Mouse (Mus musculus) midbrain, postnatal 0 days (tissue): Measurements from ENCODE around the gene Dgkg. TPM values are rescaled to one million over a fixed set of nuclear protein-coding genes. Genes with fewer than 3 reads are reported as not detected.

Experiments used
- ATAC-seq: fragments of 200-750 bp; cut with Nextera tagmentation; 2 replicates; pipeline ENCODE4 v1.8.0; 2017; ENCODE audit warnings: moderate number of reproducible peaks, mild to moderate bottlenecking, moderate TSS enrichment, moderate library complexity; ENCODE audit not compliant: low FRiP score
- DNase-seq: peaks from one replicate; pipeline ENCODE4 v3.0.0-alpha.2; 2015; ENCODE audit warnings: low spot score
- H3K27ac ChIP-seq: fragments of 300-500 bp; sonication (generic); 2 replicates; pipeline ENCODE4 v1.5.1; 2014; ENCODE audit warnings: low read depth, mild to moderate bottlenecking, low read length, mixed read lengths
- H3K27me3 ChIP-seq: fragments of 300-500 bp; sonication (generic); 2 replicates; pipeline ENCODE4 v1.6.1; 2014; ENCODE audit warnings: low read length, control low read depth, mixed read lengths; ENCODE audit not compliant: insufficient read depth
- H3K36me3 ChIP-seq: fragments of 300-500 bp; sonication (generic); 2 replicates; pipeline ENCODE4 v1.6.1; 2014; ENCODE audit warnings: low read length, control low read depth, mixed read lengths; ENCODE audit not compliant: insufficient read depth
- H3K4me1 ChIP-seq: fragments of 300-500 bp; sonication (generic); 2 replicates; pipeline ENCODE4 v1.6.1; 2014; ENCODE audit warnings: mild to moderate bottlenecking, control low read depth, antibody characterized with exemption, low read length, mixed read lengths; ENCODE audit not compliant: insufficient read depth
- H3K4me2 ChIP-seq: fragments of 300-500 bp; sonication (generic); 2 replicates; pipeline ENCODE4 v1.6.1; 2014; ENCODE audit warnings: low read depth, mild to moderate bottlenecking, low read length, mixed read lengths; ENCODE audit not compliant: poor library complexity, severe bottlenecking
- H3K4me3 ChIP-seq: fragments of 300-500 bp; sonication (generic); 2 replicates; pipeline ENCODE4 v1.5.1; 2014; ENCODE audit warnings: low read depth, mild to moderate bottlenecking, low read length, moderate library complexity
- H3K9ac ChIP-seq: fragments of 300-500 bp; sonication (generic); replicated peaks from 2 replicates; pipeline ENCODE4 v1.6.1; 2014; ENCODE audit warnings: mild to moderate bottlenecking, low read length, moderate library complexity, mixed read lengths; ENCODE audit not compliant: poor library complexity, severe bottlenecking
- H3K9me3 ChIP-seq: fragments of 300-500 bp; sonication (generic); 2 replicates; pipeline ENCODE4 v1.6.1; 2016; ENCODE audit warnings: low read length, control low read depth
- CTCF ChIP-seq: IDR thresholded peaks from 2 replicates; pipeline ENCODE4 v1.5.1; 2016; ENCODE audit warnings: antibody characterized with exemption, mild to moderate bottlenecking
- WGBS: fragments of 180-500 bp; shearing (Covaris S2); extraction: QIAGEN DNeasy Blood & Tissue Kit; methylation state at CpG from one replicate; pipeline ENCODE4 v1.1.7; 2014; 5-methylcytosine and 5-hydroxymethylcytosine counted together
- polyA plus RNA-seq: library from polyadenylated mRNA; unstranded; fragments of >200 nt; fragmentation: Nextera tagmentation; extraction: Ambion mirVana; gene quantifications from 2 replicates; pipeline ENCODE4 v1.2.1, GENCODE M21; 2015
- total RNA-seq: library from RNA; depleted of rRNA; stranded (reverse); fragments of >200 nt; gene quantifications from 2 replicates; pipeline ENCODE4 v1.2.3, GENCODE M21; 2014

The Dgkg gene
- total and polyA plus RNA-seq, 2 experiments from 2014 or later, result 5.5 to 8.2 TPM

DNA sequence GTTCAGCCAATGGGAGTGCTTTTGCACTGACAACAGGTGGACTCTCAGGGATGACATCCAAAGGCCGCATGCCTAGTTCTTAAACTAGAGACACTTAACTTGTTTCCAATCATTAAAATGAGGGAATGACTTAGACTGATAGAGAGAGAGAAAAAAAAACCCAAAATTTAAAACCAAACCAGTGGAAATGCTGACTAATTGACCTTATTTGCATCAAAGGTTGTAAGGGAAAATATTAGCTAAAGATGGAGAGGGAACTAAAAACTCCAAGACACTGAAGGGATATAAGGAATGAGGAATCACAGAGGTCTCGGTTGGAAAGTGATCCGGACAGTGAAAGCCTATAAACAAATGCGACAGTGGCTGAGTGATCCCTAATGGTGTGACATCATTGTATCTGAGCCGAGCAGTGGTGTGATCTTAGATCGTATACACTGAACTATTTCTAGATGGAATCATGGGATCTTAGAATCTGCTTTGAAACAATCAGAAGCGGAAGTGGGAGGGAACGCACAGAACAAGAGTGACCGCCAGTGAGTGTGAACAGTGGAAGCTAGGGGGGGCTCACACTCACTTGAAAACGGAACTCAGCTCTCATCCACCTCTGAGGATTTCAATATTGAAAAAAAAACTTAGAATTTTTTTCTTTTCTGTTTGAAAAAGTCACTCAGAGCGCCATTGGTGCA is 70.7 kb downstream of the Dgkg start:
- 88% methylated on average over 11 of the region's 11 CpGs for WGBS
- no peaks in the 10 kb centered on the region for H3K4me1 ChIP-seq
- H3K9ac ChIP-seq, result no peak overlapping the region
- H3K27ac ChIP-seq, result no peak overlapping the region
- no peak overlapping the region for H3K4me3 ChIP-seq
- no peaks in the 10 kb centered on the region for H3K27me3 ChIP-seq
- no peak for TF ChIP-seq CTCF
- no peak overlapping the region for H3K4me2 ChIP-seq
- H3K36me3 ChIP-seq, result no peaks in the 10 kb centered on the region
- DNase-seq (no peak), ATAC-seq (no peak)
- no peaks in the 10 kb centered on the region for H3K9me3 ChIP-seq

DNA sequence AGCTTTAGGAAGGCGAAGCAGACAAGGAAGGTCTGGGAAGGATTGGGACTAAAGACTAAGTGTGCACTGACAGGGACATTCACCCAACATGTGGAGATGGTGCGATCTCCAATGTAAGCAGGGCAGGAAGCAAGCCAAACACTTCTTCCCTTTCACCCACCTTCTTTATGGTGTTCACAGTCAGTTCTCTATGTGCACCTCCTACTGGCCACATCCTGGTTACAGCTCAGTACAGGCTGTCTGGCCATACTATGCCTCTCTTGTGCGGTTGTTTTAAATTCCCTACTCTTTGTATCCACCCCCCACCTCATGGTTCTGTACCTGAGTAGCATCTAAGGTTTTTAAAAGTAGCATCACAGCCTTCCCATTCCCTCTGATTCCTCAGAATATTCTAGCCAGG is 71.5 kb downstream of the Dgkg start:
- H3K36me3 ChIP-seq, result no peaks in the 10 kb centered on the region
- DNase-seq (no peak), ATAC-seq (no peak)
- no peak overlapping the region for H3K4me3 ChIP-seq
- H3K27me3 ChIP-seq, result no peaks in the 10 kb centered on the region
- H3K4me2 ChIP-seq, result no peak overlapping the region
- 0 out of 2 replicates have a peak, but pooled peaks have one; percentile 1 for TF ChIP-seq CTCF
- no peak overlapping the region for H3K9ac ChIP-seq
- WGBS, result 95% methylated on average over 3 of the region's 3 CpGs
- H3K4me1 ChIP-seq, result no peaks in the 10 kb centered on the region
- H3K27ac ChIP-seq, result no peak overlapping the region
- H3K9me3 ChIP-seq, result no peaks in the 10 kb centered on the region

DNA sequence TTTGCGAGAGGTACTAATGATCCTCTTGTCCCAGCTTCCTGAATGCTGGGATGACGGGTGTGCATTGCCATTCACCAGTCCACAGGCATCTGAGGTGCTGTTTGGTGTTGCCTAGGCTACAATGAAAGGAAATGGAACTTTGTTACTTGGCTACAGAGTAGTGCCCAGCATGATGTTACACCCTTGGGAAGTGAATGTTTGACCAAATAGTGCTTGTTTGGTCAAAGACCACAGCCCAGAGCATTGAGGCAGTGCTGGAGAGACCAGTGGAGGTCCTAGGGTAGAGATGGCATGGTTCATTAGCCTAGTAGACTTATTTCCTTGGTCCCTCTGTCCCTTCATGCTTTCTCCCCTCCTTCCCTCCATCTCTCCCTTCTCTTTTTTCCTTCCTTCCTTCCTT is 73.6 kb downstream of the Dgkg start:
- H3K4me3 ChIP-seq, result no peak overlapping the region
- H3K36me3 ChIP-seq, result no peaks in the 10 kb centered on the region
- TF ChIP-seq CTCF, result no peak
- WGBS, result 24% methylated on average over 2 of the region's 2 CpGs
- H3K9me3 ChIP-seq, result no peaks in the 10 kb centered on the region
- no peak overlapping the region for H3K4me2 ChIP-seq
- H3K27me3 ChIP-seq, result no peaks in the 10 kb centered on the region
- no peak overlapping the region for H3K9ac ChIP-seq
- H3K27ac ChIP-seq, result no peak overlapping the region
- H3K4me1 ChIP-seq, result no peaks in the 10 kb centered on the region
- no peak for DNase-seq
- no peak for ATAC-seq

DNA sequence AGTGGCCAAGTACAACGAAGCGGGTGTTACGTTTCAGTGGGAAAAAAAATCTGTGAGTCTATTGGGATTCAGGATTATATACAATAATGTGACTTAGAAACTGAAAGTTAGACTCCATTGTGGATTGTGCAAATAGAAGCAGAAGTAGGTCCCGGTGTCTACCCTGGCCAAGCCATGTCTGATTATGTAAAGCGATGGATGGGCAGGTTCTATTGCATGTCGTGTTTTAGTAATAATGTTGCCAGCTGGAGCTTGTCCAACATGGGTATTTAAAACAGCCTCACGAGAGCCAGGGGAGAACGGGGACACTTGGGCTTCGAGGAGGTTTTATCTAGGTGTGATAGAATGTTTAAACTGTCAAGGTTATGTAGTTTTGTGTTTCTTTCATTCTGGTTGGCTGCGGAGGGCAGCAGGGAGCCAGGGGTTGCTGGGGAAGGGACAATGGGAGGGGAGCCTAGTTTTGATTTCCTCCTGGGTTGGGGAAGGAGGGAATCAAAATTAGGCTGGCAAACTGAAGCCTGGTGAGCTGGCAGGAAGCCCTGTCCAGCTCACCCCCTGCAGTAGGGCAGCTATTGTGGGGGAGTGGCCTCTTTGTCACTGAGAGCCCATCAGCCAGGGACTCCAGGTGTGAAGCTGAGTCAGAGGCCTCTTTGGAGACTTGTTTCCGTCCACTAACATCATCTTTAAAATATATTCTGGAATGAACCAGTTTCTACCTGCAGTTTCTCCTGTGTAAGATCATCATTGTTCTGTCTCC is 74.7 kb downstream of the Dgkg start:
- no peaks in the 10 kb centered on the region for H3K36me3 ChIP-seq
- ATAC-seq, result no peak
- no peak overlapping the region for H3K4me2 ChIP-seq
- H3K27me3 ChIP-seq, result no peaks in the 10 kb centered on the region
- 49% methylated on average over 11 of the region's 11 CpGs for WGBS
- DNase-seq, result peak; percentile 14
- H3K4me3 ChIP-seq, result no peak overlapping the region
- no peak overlapping the region for H3K27ac ChIP-seq
- H3K9ac ChIP-seq, result no peak overlapping the region
- no peaks in the 10 kb centered on the region for H3K4me1 ChIP-seq
- TF ChIP-seq CTCF, result no peak
- H3K9me3 ChIP-seq, result no peaks in the 10 kb centered on the region

DNA sequence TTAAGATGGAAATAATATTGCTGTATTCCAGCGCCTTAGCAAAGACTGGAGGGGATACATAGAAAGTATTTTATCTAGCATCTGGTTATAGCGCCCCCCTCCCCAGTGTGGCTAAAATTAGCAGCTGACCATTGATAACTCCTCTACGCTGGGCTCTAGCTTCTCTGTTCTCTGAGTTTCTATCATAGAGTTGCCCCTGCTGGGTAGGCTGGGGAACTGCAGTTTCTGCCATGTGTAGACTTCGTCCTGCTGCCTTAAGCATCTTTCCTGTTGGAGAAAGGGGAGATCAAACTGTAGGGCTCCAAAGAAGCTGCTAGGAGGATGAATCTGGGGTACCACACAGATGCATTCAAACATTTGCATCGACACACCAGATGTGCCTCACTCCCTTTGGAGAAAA is 76.9 kb downstream of the Dgkg start:
- Histone ChIP-seq H3K27ac (no peak overlapping the region), H3K36me3 (no peaks in the 10 kb centered on the region), H3K4me3 (no peak overlapping the region), H3K4me1 (no peaks in the 10 kb centered on the region), H3K9ac (no peak overlapping the region), H3K9me3 (no peaks in the 10 kb centered on the region), H3K4me2 (no peak overlapping the region), H3K27me3 (no peaks in the 10 kb centered on the region)
- peak; percentile 63 for TF ChIP-seq CTCF
- WGBS, result 44% methylated on average over 5 of the region's 5 CpGs
- ATAC-seq (no peak), DNase-seq (peak; percentile 72)

DNA sequence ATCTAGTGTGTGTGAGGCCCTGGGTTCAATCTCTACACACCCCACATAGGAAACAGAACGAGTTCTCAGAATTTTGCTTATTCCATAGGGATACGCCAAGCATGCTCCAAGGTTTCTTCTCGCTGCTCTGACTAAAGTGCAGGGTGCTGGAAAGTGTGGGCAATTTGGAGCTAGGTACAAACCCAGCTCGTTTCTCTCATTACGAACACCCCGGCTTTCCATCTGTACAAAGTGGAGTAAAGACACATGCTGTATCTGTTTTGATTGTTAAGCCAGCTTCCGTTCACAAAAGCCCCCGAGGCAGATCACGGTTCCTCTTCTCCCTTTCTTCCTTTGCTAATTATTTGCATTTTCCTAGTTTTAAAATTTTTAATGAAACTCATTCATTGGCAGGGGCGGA is 78.1 kb downstream of the Dgkg start:
- no peaks in the 10 kb centered on the region for H3K9me3 ChIP-seq
- no peak for TF ChIP-seq CTCF
- no peak overlapping the region for H3K4me3 ChIP-seq
- H3K9ac ChIP-seq, result no peak overlapping the region
- DNase-seq, result no peak
- 85% methylated on average over 10 of the region's 10 CpGs for WGBS
- H3K36me3 ChIP-seq, result no peaks in the 10 kb centered on the region
- no peak overlapping the region for H3K4me2 ChIP-seq
- no peaks in the 10 kb centered on the region for H3K27me3 ChIP-seq
- ATAC-seq, result no peak
- H3K27ac ChIP-seq, result no peak overlapping the region
- H3K4me1 ChIP-seq, result no peaks in the 10 kb centered on the region
